Mouse (Mus musculus) CD4-positive, CD25-positive, alpha-beta regulatory T cell, adult 4 months (primary cell): ENCODE results near the gene Slc25a30. TPM values are rescaled to one million over a fixed set of nuclear protein-coding genes. Genes with fewer than 3 reads are reported as not detected.
"Not testable (repeated sequence)": the region's sequence is repeated elsewhere in the genome, so short reads cannot be mapped to it uniquely, and the experiment has no call there.

Experiments
- ATAC-seq: one replicate; pipeline ENCODE4 v1.8.0; 2017
- polyA plus RNA-seq, 2 experiments: library from polyadenylated mRNA; unstranded; fragments of 100-300 nt; shearing (Covaris generic); gene quantifications; one replicate each; pipeline ENCODE4 v1.2.1; 2017

Gene Slc25a30
- polyA plus RNA-seq: 10 to 100 TPM; 20.6 to 24.5 TPM

GRCm38 (mm10) chr14:75786868-75787793, at the start of gene Slc25a30:
Gene Slc25a30 (minus strand): TSS chr14:75787037.
- ATAC-seq: peak; percentile 97

- ATAC-seq: no peak
Measured at GRCm38 (mm10) chr14:75836579-75836978, 49.7 kb upstream of the Slc25a30 start.

GRCm38 (mm10) chr14:75834739-75835381, 48.0 kb upstream of the Slc25a30 start:
- peak; percentile 73 for ATAC-seq

GRCm38 (mm10) chr14:75834251-75834738, 47.5 kb upstream of the Slc25a30 start:
- peak; percentile 73 for ATAC-seq

DNA sequence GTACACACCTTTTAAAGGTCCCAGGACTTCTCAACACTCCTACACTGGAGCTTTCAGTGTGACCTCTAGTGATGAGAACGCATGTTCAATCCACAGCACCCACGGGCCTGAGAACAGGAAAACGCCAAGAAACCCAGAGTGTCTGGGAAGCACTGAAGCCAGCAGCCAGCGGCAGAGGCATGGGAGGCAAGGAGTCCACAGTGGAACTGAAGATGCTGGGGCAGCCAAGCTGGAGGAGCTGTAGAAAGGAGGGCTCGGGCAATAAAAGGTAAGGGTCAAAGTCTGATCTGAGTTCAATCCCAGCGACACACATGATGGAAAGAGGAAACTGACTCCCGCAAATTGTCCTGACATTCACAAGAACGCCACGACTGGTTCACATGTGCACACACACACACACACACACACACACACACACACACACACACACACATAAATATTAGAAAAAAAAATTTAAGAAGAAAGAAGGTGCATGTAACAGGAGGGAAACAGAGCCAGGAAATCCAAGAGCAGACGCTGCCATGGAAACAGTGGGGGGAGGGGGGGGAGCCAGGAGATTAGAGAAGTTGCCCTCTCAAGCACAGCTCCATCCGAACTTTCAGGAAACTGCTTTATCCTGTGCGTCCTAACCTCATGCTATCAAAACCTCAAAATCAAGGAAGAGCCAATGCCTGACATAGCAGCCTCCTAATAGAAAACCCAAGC, 46.9 kb upstream of the Slc25a30 start:
- no peak for ATAC-seq

GRCm38 (mm10) chr14:75832982-75833381, 46.1 kb upstream of the Slc25a30 start:
- ATAC-seq: no peak

GRCm38 (mm10) chr14:75832031-75832430, 45.2 kb upstream of the Slc25a30 start:
- ATAC-seq: no peak

GRCm38 (mm10) chr14:75829817-75830216, 43.0 kb upstream of the Slc25a30 start:
- ATAC-seq: not testable (repeated sequence)

DNA sequence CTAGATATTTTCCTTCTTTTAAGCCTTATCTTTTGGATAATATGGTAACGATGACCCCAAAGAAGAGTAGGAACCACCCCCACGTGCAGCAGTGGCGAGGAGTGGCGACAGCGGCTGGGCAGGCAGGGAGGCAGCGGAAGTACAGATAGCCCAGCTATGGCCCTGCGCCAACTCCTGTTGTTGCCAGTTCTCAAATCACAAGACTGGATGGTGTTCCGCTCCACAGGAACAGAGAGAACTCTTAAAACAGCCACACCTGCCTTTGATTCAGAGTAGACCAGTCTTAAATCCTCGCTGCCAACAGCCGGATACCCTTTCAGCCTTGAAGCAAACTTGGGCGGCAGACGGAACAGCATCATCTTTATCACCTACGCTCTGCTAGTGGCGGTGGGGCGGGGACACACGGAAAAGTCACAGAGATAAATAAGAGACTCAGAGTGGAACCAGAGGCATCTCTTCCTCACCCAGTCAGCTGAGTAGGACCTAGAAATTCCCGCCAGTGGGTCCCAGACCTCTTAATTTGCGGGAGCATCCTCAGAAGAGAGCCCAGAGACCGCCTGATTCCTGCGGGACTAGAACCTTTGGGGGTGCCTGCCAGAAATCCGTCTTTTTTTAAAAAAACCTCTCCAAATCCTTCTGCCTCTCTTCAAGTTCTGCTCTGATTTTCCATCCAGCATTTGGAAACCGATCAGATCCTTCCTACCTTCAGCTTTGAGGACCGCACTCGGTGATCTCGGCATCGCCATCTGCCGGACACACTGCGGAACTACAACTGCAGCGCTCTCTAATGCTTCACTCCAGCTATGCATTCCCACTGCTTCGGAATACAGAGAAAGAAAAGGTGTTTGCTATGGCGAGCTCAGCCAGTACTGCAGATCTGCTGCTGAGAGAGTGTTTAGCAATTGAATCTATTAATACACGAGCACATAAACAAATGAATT, 42.3 kb upstream of the Slc25a30 start:
- ATAC-seq: peak; percentile 78

DNA sequence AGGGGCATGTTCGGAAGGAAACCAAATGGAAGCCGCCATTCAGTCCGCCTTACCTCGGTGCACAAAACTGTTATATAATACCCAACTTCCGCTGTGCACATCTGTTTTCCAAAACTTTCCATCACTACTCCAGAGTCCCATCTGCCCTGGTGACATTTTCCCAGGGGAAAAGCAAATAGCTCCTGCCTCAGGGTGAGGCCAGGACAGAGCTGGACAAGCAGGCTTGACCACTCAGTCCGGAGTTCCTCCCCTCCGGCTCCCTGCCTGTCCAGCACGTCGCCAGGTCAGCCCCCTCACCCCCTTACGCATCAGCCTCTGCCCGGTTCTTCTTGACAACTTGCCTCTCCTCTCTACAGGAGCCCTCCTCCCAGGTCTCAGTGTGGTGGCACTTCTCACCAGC, 41.4 kb upstream of the Slc25a30 start:
- ATAC-seq: no peak

- no peak for ATAC-seq
Measured at GRCm38 (mm10) chr14:75826851-75827410, 40.1 kb upstream of the Slc25a30 start.

DNA sequence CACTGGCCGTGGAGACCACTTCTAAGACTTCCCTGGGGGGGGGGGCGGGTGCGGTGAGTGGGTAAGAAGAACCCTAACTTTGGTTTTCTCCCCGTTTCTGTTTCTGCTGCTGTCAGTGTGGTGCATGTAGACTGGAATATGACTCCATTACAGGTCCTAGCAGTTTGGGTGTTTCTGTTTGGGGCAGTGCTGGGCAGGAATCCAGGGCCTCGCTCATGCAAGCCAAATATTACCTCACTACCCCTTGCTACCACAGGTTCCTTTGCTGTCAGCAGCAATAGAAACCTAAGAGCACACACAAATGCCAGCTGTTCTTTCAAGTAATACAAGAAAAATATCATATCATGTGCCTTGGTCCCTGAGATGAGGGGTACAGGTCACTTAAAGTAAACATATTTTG, 33.2 kb upstream of the Slc25a30 start:
- ATAC-seq: no peak

- no peak for ATAC-seq
Measured at GRCm38 (mm10) chr14:75819341-75819740, 32.5 kb upstream of the Slc25a30 start.

DNA sequence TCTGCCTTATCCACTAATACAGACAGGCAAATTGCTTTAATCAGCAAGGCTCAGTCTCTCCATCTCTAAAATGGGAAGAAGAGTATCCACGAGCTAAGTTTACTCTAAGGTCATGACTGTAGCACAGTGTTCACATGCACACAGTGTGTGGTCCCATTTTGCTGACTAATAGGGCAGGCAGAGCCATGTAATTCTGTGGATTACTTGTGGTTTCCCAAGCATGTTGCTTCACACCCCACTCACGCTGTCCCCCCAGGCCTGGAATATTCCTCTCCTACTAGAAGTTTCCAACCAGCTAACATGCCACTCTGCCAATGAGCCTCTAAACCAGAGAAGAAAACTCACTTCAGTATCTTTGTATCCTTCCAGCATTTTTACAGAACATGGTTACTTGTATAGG, 31.7 kb upstream of the Slc25a30 start:
- ATAC-seq: no peak

GRCm38 (mm10) chr14:75809931-75810330, 23.1 kb upstream of the Slc25a30 start:
- ATAC-seq: no peak

- ATAC-seq: no peak
Measured at GRCm38 (mm10) chr14:75807800-75808199, 21.0 kb upstream of the Slc25a30 start.

DNA sequence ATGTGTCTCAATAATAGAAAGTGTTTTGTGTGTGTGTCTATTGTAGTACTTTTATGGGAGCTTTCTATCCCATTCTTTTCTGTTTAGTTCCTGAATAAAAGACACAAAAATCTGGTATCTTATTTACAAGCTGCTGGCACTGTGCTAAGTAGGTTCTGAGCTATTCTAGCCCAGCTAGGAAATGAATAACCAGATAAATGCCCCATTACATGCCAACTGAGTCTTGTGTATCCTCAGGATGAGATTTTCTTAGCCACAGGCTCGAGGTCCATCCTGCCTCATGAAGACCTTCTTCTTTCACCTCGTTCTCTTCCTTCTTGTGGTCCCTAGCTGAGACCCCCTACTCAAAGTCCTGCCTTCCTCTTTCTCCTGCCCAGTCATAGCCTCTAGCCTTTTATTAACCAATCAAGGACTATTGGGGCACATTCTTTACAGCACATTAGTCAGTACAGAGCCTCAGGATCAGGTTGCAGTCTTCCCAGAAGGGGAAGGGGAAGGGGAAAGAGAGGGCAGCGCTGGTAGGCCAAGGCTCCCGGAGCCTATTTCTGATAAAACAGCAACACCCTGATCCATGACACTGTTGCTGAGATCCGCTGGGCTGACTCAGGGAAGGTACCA, 11.0 kb upstream of the Slc25a30 start:
- no peak for ATAC-seq

DNA sequence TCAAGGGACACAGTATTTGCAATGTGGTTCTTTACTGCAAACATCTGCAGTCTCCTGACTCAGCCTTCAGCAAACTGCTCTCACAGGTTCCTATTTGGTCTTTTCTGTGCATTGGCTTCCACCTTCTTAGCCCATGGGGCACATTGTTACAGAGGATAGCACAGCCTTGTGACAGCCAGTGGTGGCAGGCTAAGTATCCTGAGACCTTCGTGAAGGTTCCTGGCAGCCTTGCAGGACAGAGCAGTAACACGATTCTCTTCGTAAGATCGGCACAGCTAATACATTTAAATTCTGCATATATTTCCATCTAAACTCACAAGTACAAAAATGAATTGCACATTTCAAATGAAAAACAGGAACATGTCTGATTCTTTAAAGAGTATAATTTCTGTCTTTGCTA, 9.1 kb upstream of the Slc25a30 start:
- no peak for ATAC-seq

- ATAC-seq: no peak
Measured at GRCm38 (mm10) chr14:75794726-75795125, 7.9 kb upstream of the Slc25a30 start.

- ATAC-seq: no peak
Measured at GRCm38 (mm10) chr14:75794324-75794723, 7.5 kb upstream of the Slc25a30 start.

DNA sequence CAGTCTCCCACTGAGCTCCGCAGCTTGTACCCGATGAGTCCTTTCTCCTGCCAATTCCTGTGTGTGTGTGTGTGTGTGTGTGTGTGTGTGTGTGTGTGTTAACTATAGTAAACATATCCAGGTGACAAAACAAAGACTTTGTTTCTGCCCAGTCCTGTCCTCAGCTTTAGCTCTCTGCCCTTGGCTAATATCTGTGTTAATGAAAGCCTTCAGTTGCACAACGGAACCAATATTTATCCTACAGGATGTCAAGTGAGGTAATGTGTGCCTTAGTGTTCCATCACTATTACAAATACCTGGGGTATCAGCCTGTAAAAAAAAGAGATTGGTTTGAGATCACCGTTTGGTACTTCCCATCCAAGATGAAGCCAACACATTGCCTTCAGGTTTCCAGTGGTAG, 6.3 kb upstream of the Slc25a30 start:
- no peak for ATAC-seq
